Comparison of ENCODE assay signal across 9 mouse cellular contexts in genomic region chr17:12660572-12661260, GRCm38 (mm10). TPM values are rescaled to one million over a fixed set of nuclear protein-coding genes. Genes with fewer than 3 reads are reported as not detected.
DNase-seq lines count a peak whose midpoint lies in the region; ATAC-seq and TF ChIP-seq lines count a peak whose summit lies in the region.
"Had no signal": no experiment of that assay in that cellular context is flagged by ENCODE, and none has a peak within 500 bp of the region (broad histone marks: within the 10 kb centered on the region; RNA-seq: fewer than 3 reads in every experiment).

No protein-coding gene starts in this region.

- peak; percentile 45 for DNase-seq in cerebellum, adult 8-10 months
- no peak for DNase-seq in lung, adult 2 months
- no peak for DNase-seq in lung, adult 18-20 months
- DNase-seq in liver, postnatal 0 days: no peak
- peak; percentile 12 for DNase-seq in skeletal muscle tissue, adult 2 months (ENCODE audit: low read depth, low spot score)
- DNase-seq in adrenal gland, adult 8-10 months: no peak

- no peak overlapping the region for H3K4me2 ChIP-seq in forebrain, embryonic 12.5 days
- H3K4me2 ChIP-seq in liver, postnatal 0 days (ENCODE audit: low read depth, low read length): no peak overlapping the region
- H3K4me2 ChIP-seq: heart, embryonic 13.5 days had no signal

- peaks cover 6% of the 10 kb centered on the region; the same call in 1 of the 2 replicates for H3K27me3 ChIP-seq in forebrain, embryonic 12.5 days
- no peaks in the 10 kb centered on the region for H3K27me3 ChIP-seq in liver, postnatal 0 days (ENCODE audit: insufficient read depth, low read length)
- H3K27me3 ChIP-seq: heart, embryonic 13.5 days had no signal

- H3K9ac ChIP-seq in forebrain, embryonic 12.5 days: no peak overlapping the region
- no peak overlapping the region for H3K9ac ChIP-seq in liver, postnatal 0 days (replicated peaks)
- H3K9ac ChIP-seq: heart, embryonic 13.5 days had no signal

- no peaks in the 10 kb centered on the region for H3K4me1 ChIP-seq in lung, adult 2 months (ENCODE audit: control insufficient read depth, insufficient read depth, low read length)
- H3K4me1 ChIP-seq in forebrain, embryonic 12.5 days: no peaks in the 10 kb centered on the region
- H3K4me1 ChIP-seq in liver, postnatal 0 days (ENCODE audit: insufficient read depth): peaks cover 3% of the 10 kb centered on the region; the same call in 1 of the 2 replicates

- no peak for TF ChIP-seq POLR2A in lung, adult 2 months (IDR thresholded peaks at IDR 0.05; ENCODE audit: borderline replicate concordance, extremely low read depth, low read depth, low read length)

- no peaks in the 10 kb centered on the region for H3K36me3 ChIP-seq in forebrain, embryonic 12.5 days (replicated peaks)
- H3K36me3 ChIP-seq in liver, postnatal 0 days (replicated peaks; ENCODE audit: insufficient read depth, low read length): no peaks in the 10 kb centered on the region
- H3K36me3 ChIP-seq: heart, embryonic 13.5 days had no signal

- no peak overlapping the region for H3K4me3 ChIP-seq in lung, adult 2 months (replicated peaks; ENCODE audit: extremely low read depth, low read depth, low read length)
- no peak overlapping the region for H3K4me3 ChIP-seq in forebrain, embryonic 12.5 days (replicated peaks)
- H3K4me3 ChIP-seq in liver, postnatal 0 days (ENCODE audit: low read depth, low read length): no peak overlapping the region
- H3K4me3 ChIP-seq: heart, embryonic 13.5 days had no signal

- 67% methylated on average over 13 of the region's 13 CpGs for WGBS in lung, adult 2 months
- WGBS in forebrain, embryonic 12.5 days: 76% methylated on average over 13 of the region's 13 CpGs
- 68% methylated on average over 13 of the region's 13 CpGs for WGBS in liver, postnatal 0 days (ENCODE audit: insufficient replicate concordance)

- no peaks in the 10 kb centered on the region for H3K9me3 ChIP-seq in forebrain, embryonic 12.5 days
- H3K9me3 ChIP-seq in liver, postnatal 0 days (ENCODE audit: low read length): no peaks in the 10 kb centered on the region
- H3K9me3 ChIP-seq: heart, embryonic 13.5 days had no signal

- TF ChIP-seq CTCF in lung, adult 2 months (IDR thresholded peaks at IDR 0.05; ENCODE audit: insufficient read depth, low read length): 0 out of 2 replicates have a peak, but pooled peaks have one; percentile 13
- TF ChIP-seq CTCF in liver, postnatal 0 days (IDR thresholded peaks at IDR 0.05; ENCODE audit: low read depth): peak; percentile 75

- no peak for ATAC-seq in cerebellum, adult (ENCODE audit: insufficient number of reproducible peaks, low FRiP score, low TSS enrichment)
- ATAC-seq in forebrain, embryonic 12.5 days (ENCODE audit: low FRiP score): peak; percentile 27; the same call in 1 of the 2 replicates
- no peak for ATAC-seq in liver, postnatal 0 days

- TF ChIP-seq EP300 in liver, postnatal 0 days (IDR thresholded peaks at IDR 0.05; ENCODE audit: low read depth): no peak

- H3K27ac ChIP-seq in forebrain, embryonic 12.5 days: no peak overlapping the region
- no peak overlapping the region for H3K27ac ChIP-seq in liver, postnatal 0 days (ENCODE audit: low read depth)
- H3K27ac ChIP-seq: heart, embryonic 13.5 days had no signal

RNA-seq across cellular contexts. Expression of gene Slc22a1, which starts 14.9 kb away (rescaled TPM):
- polyA plus RNA-seq in lung, adult 2 months (2012; rRNA removed): 0.43 and 1.7 TPM in 2 replicates
- 0.10 TPM in 1 of 2 replicates, not detected in the other for polyA plus RNA-seq in forebrain, embryonic 12.5 days (2016; fragmentation: Nextera tagmentation; extraction: Ambion mirVana)
- 6.1 and 11.7 TPM in 2 replicates for polyA plus RNA-seq in liver, postnatal 0 days (2015; fragmentation: Nextera tagmentation; extraction: Ambion mirVana)
- under 1 TPM in 3 of 4 experiments, not detected in 1; 0.23 to 0.37 (median 0.30) TPM for total RNA-seq in adrenal gland, adult 8-10 months (2022)

Comparison
In these comparisons a context has a peak if more than half of its experiments do, and no peak if none do; other contexts are left out.
1. DNase-seq: peak in cerebellum, adult 8-10 months (single experiment) and skeletal muscle tissue, adult 2 months (single experiment); none in lung, adult 2 months (single experiment), lung, adult 18-20 months (0 of 2), liver, postnatal 0 days (single experiment) and adrenal gland, adult 8-10 months (single experiment).